Mouse (Mus musculus) lung, postnatal 14 days (tissue): ENCODE results near the gene Psors1c2.

ENCODE experiments used
- DNase-seq: peaks from one replicate; pipeline ENCODE4 v3.0.0; 2021

Psors1c2 gene

DNA sequence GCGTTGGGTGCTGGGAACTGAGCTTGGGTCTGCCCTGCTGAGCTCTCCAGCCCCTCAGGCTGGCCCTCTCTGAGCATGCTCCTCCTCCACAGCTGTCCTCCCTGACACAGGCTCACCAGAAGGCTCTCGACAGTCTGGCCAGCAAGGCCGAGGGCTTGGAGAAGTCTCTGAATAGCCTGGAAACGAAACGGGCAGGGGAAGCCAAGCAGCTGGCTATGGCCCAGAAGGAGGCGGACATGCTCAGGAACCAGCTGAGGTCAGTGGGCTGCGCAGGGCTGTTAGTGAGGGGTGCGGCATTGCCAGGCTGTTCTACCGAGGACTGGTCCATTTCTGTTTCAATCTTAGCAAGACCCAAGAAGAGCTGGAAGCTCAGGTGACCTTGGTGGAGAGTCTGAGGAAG lies 8.6 kb upstream of the Psors1c2 start:
- DNase-seq, result no peak

DNA sequence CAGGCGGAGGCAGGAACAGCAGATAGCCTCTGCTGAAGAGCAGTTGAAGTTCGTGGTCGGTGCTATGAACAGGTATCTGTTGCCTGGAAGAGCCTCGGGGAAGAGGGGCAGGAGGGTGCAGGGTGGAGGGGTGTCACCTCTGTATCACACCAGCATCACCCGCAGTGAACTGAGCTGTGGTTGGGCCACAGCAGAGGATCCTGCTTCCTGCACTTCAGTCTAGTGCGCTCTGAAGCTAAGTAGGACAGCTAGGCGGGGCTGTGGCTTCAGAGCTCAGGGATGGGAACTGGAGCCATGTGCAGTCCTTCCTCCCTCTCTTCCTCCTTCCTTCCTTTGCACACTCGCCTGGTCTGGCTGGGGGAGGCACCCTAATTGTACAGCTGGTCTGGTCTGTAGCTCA lies 6.4 kb upstream of the Psors1c2 start:
- no peak for DNase-seq

DNA sequence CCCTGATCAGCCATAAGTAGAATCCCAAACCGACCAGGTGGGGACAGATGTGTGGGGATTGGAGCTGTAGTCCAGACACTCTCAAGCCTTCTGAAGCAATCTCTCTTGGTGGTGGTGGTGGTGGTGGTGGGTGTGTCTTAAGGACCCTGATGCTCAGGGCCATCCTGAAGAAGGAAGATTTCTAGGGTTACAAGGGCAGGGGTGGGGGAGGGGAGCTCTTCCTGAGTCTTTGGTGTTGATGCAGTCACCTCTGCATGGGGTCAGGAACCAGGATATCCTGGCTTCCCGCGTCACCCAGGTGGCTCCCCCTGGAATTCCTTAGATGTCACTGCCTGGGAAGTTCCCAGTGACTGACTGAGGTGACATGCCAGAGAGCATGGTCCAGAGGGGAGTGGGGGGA lies 641 bp upstream of the Psors1c2 start:
- no peak for DNase-seq

DNA sequence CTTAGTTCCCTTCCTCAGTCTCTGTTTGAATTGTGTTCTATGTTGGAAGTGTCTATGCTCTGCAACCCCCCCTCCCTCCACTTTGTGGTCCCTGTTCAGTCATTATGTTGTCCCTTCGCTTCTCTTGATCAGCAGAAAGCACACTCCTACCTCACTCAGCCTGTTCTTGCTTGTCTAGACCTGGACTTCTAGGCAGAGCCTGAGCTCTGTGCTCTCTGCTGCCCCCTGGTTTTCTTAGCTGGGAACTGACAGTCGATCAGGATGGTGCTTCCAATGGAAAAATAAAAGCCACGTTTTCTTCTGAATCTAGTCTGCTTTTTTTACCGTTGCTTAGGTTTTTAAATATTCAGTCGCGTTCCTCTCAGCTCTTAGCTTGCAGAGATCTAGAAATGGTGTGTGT lies 1.3 kb downstream of the Psors1c2 start:
- peak; percentile 81 for DNase-seq

DNA sequence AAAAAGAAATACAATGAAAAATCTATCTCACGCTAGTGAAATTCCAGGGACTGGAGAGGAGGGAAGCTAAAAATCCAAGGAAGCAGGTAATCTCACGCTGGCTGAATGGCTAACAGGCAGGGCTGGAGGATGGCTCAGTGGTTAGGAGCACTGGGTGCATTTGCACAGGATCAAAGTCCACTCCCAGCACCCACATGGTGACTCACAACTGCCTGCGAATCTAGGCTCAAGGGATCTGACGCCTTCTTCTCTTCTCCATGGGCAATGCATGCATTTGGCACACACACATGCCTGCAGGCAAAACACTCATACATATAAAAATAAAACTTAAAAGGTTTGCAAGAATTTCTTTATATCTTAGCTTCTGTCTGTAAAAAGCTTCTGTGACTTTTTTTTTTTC lies 4.4 kb downstream of the Psors1c2 start:
- no peak for DNase-seq

DNA sequence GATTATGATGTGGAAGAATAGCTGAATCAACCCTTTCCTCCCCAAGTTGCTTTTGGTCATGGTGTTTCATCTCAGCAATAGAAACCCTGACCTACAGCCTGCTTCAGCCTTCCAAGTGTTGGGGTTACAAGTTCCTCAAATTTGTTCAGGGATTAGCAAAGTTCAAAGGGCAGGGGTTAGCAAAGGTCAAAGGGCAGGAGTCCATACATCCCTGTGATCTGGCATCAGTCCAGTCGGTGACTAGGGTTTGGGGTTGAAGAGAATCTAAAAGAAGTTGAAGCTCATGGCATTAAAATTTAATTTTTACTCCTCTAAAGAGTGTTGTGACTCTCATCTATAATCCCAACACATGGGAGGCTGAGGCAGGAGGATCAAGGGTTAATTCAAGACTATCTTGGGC lies 5.5 kb downstream of the Psors1c2 start:
- no peak for DNase-seq

DNA sequence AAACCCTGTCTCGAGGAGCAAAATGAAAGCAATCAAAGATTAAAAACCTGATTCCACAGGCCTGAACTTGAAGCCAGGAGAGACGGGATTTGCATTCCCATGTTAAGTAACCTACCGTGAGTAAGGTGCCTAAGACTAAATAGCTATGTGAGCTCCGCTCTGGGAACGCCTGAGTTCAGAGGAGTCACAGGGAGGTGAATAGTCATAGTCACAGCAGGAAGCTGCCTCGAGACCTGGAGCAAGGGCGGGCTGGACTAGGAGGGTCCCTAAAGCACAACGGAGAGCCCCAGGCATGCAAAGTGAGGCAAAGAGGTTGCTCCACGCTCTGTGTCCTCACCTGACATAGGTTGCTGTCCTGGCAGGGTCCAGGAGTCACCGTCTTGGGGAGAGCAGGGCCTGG lies 6.5 kb downstream of the Psors1c2 start:
- no peak for DNase-seq

DNA sequence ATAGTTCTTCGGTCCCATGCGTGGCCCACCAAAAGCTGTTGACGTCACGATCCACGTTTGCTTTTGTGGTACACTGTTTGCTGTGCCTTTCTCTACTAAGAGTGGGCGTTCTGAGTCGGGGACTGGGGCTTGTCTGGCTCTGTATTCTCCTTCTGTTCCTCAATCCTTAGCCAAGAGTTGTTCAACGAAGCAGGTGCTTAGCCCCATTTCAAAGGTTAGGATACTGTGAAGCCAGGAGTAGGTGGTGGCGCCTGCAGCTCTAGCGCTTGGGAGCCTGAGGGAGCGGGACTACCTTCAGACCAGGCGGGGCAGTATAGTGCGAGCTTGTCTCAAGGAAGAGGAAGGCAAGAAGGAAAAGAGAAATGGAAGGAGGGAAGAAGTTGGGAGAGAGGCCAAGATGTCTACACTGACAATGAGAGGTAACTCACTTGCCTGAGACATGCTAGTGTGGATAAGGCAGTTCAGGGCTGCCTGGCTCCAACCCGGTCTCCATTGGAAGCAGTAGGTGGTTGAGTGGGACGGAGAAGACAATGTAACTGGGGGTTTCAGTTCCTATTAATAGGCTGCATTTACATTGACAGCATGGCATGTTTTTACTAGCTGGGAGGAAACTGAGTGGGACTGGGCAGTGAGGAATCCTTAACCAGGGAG lies 9.9 kb downstream of the Psors1c2 start:
- no peak for DNase-seq

DNA sequence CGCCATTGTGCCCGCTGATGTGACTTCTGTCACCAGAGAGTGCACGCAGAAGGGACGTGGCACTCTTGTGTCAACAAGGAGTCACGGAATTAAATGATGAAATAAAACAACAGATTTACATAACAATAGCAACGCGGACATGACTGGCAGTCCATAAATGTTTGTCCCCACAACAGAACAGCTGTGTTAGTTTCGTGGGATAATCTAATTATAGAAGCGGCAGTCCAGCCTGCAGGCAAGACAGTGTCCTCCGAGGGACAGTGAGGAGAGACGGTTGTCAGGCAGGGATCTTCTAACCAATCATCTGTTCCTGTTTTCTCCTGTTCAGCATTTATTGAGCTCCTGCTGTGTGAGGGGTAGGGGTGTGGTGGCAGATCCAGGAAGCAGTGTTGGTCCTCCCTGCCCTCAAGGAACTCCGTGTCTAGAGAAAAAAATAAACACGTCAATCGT lies 10.4 kb downstream of the Psors1c2 start:
- no peak for DNase-seq

DNA sequence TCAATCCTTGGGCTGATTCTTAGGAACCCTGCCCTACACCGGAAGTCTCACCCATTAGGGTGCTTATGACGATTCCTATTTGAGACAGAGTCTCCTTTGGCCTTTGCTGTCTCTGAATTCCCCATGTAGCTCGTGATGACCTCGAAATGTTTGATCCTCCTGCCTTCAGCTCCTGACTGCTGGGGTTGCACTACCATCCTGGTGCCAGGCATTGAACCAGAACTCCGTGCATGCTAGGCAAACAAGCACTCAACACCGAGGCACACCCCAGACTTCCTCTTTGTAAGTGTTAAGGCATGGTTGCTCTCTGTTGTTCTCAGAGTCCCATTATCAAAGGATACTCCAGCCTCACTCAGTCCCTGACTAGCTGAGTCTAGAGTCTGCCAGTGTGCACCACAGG lies 11.0 kb downstream of the Psors1c2 start:
- DNase-seq, result no peak

DNA sequence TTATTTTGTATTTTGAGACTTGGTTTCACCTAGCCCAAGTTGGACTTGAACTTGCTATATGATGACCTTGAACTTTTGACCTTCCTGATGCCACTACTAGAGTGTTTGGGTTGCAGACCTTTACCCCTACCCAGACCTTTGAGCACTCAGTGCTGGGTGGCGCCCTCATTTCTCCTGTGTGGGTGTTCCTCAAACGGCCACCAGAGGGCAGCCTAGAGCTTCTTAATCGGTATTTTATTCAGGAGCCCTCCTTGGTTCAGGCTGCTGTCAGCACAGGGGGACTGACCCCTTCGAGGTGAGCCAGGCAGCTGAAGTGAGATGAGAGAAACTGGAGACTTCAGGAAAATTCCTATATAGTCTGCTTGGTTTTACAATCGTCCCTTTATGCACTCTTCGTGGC lies 11.7 kb downstream of the Psors1c2 start:
- DNase-seq, result peak; percentile 55

DNA sequence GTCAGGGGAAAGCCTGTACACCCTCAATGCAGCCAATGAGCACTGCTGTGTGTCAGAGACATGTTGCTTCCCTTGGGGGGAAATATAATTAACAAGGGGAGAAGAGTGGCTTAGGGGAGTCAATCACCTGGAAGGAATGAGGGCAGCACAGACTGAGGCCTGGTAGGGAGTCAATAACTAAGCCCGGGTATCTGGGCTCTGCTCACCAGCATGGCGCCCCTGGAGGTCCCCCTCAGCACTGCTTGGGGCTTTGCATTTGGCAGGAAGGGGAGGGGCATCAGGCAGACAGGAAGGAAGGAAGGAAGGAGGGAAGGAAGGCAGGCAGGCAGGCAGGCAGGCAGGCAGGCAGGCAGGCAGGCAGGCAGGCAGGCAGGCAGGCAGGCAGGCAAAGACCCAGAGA lies 14.5 kb downstream of the Psors1c2 start:
- no peak for DNase-seq

DNA sequence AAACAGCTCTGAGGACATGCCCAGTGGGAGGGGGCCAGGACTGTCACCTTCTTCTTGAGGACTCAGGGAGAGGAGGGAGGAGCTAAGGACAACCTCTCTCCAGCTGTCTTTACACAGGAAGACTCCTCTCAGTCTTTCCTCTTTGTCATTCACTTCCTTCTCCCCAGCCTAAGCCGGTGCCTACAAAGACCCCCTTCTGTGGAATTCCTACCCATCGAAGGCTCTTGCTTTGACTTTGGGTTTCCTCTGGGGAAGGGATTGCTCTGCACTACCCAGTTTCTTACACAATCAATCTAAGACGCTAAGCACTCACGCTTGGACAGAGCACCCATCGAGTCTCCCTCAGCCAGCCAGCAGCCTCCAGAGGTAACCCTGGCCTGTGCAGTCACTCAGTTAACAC lies 15.6 kb downstream of the Psors1c2 start:
- DNase-seq, result no peak

DNA sequence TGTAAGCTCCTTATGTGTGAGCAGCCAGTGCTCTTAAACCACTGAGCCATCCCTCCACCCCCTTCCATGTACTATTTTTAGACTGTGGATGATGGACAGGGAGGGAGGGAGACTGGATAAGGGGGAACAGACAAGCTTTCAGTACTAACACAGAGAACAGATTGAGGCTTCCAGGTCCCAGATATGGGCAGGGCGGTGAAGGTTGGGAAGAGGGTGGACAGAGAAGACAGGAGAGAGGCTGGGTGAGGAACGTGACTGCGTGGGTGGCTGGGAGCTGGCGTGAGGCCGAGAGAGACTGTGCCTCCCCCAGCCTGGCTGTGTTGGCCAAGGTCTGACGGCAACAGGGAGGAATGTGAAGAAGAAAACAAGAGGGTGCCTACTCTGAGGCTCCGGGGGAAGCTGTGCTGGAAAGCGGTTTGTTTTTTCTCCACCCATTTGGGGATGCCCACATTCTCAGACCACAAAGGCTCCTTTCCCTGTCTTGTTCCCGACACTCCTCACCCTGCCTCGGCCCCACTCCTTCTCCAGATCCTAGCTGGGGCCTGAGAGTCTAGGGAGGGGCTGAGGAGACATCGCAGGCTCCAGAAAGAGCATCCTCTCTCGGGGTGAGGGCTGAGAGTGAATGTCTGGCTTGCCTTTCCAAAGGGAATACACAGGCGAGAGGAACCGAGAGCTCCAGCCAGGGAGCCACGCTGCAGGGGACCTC lies 16.6 kb downstream of the Psors1c2 start:
- peak; percentile 82 for DNase-seq

DNA sequence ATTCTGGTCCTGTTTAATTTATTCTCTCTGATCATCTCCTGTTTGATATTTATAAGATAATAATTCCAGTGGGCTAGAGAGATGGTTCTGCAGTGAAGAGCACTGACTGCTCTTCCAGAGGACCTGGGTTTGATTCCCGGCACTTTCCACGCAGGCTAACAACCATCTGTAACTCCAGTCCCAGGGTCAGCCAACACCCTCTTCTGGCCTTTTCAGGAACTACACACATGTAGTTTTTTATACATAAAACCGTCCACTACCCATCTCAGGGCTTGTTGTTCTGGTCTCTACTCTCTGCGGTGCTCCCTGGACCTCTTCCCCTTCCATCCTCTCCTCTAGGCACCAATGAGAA lies 17.1 kb downstream of the Psors1c2 start:
- DNase-seq, result no peak

DNA sequence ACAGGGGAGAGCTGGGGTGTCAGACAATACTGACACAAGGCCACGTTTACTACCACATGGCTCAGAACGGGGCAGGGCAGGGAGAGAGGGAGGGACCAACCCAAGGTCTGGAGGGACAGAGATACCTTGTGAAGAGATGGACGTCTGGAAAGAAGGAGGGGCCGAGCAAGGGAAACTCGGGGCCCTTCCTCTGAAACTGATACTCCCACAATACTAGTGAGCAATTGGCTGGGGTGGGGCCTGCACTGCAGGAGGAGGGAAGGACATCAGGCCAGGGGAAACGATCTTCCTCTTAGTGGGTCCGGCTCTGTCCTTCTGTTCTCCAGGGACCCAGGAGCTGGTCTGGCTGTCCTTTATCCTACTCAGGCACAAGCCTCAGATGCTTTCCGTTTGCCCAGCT lies 17.9 kb downstream of the Psors1c2 start:
- no peak for DNase-seq

DNA sequence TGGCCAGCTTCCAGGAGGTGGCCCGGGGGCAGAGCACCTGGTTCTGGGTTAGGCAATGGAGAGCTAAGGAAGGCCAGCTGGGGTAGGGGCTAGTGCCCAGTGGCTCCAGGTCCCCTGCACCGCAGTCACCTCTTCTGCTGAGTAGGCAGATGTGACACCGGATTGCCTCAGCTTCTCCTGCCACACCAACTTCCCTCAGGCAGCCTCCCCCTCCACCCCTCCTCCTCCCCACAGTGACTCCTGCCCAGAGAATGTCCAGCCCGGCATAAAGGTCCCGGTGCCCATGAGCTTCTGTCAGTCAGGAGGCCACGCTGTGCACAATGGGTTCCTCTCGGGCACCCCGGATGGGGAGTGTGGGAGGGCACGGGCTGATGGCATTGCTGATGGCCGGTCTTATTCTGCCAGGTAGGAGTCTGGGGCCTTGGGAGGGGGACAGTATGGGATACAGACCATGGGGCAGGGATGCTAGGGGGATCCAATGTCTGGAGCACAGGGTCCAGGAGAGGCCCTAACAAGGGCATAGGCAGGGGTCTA lies 18.9 kb downstream of the Psors1c2 start, which contains the start of gene Cdsn:
Cdsn (plus strand) TSS at position 248 of the 534 bp plus-strand sequence.
- DNase-seq, result no peak

DNA sequence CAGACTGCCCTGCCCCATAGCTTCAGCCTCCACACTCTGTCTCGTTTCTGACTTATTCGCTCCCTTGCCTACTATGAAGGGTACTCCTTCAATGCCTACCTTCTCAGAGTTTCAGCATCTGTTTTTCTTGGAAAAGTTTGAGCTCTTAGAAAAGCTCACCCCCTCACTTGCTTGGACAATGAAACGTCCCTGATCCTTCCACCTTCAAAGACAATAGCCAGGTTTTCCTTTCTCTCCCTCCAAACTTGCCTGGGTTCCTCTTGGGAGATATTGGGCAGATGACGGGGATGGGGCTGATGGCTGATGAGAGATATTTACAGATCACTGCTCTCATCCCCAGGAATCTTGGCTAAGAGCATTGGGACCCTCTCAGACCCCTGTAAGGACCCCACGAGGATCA lies 21.3 kb downstream of the Psors1c2 start:
- DNase-seq, result no peak

DNA sequence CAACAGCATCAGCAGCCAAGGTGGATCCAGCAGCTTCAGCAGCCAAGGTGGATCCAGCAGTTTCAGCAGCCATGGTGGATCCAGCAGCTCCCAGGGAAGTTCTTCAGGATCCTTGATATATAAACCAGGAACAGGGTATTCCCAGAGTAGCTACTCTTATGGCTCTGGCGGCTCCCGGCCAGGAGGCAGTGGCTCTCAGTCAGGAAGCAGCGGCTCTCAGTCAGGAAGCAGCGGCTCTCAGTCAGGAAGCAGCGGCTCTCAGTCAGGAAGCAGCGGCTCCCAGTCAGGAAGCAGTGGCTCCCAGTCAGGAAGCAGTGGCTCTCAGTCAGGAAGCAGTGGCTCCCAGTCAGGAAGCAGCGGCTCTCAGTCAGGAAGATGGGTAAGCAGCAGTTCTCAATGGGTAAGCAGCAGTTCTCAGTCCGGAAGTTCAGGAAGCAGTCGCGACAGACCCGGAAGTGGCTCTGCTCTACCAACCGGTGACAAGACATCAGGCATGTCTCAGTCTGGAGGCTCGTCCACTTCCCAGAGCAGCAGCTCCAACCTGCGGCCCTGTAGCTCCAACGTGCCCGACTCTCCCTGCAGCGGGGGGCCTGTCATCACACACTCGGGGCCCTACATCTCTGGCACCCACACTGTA lies 21.9 kb downstream of the Psors1c2 start:
- DNase-seq, result no peak

DNA sequence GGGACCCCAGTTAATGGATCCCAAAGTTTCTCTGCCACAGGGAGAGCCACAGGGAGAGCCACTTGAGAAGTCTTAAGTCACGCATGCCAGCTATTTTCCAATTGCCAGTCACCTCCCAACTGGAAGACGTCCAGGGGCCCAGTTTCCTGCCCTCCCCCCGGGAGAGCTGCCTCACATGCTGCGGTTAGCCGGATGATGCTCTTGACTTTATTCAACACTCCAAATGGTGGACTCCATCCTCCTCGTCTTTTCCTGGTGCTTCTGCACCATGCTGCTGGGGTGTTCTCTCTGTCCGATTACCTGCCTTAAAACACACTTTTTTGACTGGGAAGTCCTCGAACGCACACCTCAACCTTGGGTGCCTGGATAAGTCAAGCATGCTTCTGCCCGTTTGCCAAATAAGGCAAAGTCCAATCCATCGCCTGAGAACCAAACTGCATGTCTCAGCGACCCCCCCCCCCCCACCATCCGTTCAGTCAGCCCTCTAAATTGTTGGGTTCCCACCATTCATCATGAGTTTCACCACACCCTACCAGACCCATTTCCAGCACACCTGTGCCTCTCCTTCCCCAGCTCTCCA lies 23.3 kb downstream of the Psors1c2 start:
- no peak for DNase-seq

DNA sequence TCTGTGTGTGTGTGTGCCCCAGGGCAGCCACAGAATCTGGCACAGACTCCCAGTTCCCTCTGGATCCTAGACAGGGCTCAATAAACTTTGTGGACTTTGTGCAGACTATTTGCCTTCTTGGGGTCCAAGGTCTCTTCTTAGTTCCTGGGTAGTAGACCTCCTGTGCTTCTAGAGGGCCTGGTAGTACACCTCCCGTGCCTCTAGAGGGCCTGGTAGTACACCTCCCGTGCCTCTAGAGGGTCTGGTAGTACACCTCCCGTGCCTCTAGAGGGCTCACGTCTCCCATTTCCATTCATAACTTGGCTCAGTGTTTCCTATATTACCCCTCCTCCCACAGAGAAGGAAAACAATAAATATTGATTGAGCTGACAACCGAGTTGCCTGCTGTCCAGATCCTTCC lies 23.8 kb downstream of the Psors1c2 start:
- DNase-seq, result peak; percentile 64

DNA sequence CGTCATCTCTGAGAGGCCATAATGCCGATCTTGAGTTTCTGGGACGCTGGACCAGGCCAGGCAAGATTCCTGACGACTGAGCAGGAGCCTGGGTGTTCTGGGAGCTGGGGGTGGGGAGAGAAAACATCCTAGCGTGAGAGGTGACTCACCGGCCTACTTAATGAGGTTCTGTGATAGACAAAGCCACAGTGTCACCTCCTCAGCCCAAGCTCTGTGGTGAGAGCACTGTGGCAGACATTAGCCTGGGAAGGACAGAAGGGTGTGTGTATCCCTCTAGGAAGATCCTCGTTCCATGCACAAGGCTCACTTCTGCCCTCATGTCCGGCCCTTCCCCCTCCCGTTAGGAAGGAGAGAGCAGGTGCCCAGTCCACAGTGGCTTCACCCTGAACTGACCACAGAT lies 24.4 kb downstream of the Psors1c2 start:
- DNase-seq, result no peak

DNA sequence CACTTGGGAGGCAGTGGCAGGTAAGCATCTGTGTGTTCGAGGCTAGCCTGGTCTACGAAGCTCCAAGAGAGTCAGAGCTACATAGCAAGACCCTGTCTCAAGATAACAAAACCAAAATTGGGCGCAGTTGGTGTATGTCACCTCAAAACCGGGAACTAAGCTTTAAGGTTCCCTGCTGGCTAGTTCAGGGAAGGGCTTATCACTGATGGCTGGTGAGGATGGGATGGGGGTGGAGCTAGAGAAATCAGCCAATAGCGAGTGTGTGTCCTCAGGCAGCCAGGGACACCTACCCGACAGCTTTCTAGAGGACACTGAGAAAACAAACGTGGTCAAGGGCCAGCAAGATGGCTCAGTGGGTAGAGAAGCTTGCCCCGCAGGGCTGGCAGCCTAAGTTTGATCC lies 25.2 kb downstream of the Psors1c2 start:
- DNase-seq, result no peak

DNA sequence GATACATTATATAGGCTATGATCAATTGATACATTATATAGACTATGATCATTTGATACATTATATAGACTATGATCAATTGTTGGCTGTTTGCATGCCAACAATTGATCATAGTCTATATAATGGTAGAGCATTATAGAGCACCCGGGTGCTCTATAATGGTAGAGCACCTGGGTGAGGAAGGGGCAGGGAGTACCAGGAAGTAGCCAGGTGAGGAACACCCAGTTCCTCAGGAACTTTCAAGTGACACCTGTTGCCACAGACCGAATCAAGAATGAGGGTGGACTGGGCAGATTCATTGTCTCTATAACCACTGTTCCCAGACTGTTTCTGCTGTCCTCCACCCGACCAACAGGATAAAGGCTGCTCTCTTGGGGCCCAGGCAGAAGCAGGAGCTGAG lies 34.1 kb downstream of the Psors1c2 start, which contains the start of gene 2300002M23Rik:
2300002M23Rik (plus strand) TSS at position 301 of the 400 bp plus-strand sequence.
- DNase-seq, result no peak
